Mouse (Mus musculus): ENCODE measurements at regions not wholly inside any gene's neighbourhood (a gene's known extent, or its start where the extent isn't known, plus 50 kb on each side); places are given as distances from the start of the nearest gene placed in this dataset.

GRCm38 (mm10) chr13:28898900-28899299, 54.6 kb downstream of the Sox4 start:
- H3K4me3 ChIP-seq, result no peak overlapping the region

GRCm38 (mm10) chr13:28892896-28893295, 60.6 kb downstream of the Sox4 start:
- intact Hi-C loops (cut with DNase I), result no loop called here
- no peak for TF ChIP-seq CTCF (IDR thresholded peaks at IDR 0.05)
- Histone ChIP-seq H3K4me3 (no peak overlapping the region), H3K27ac (no peak overlapping the region)
- DNase-seq (ENCODE audit: extremely low spot score in 1 of 2, low spot score in 2 of 2), result no peak

More at GRCm38 (mm10) chr13:28898900-28899299, 54.6 kb downstream of the Sox4 start:
- TF ChIP-seq CTCF (IDR thresholded peaks at IDR 0.05), result no peak
- H3K27ac ChIP-seq, result no peak overlapping the region
- DNase-seq (ENCODE audit: extremely low spot score in 1 of 2, low spot score in 2 of 2), result no peak
- intact Hi-C loops (cut with DNase I), result no loop called here

GRCm38 (mm10) chr13:28887098-28887497, 66.4 kb downstream of the Sox4 start:
- DNase-seq (ENCODE audit: extremely low spot score in 1 of 2, low spot score in 2 of 2), result no peak
- intact Hi-C loops (cut with DNase I), result no loop called here
- no peak overlapping the region for H3K27ac ChIP-seq
- H3K4me3 ChIP-seq, result no peak overlapping the region
- no peak for TF ChIP-seq CTCF (IDR thresholded peaks at IDR 0.05)

- H3K4me3 ChIP-seq, result no peak overlapping the region
- intact Hi-C loops (cut with DNase I), result no loop called here
- DNase-seq (ENCODE audit: extremely low spot score in 1 of 2, low spot score in 2 of 2), result no peak
- TF ChIP-seq CTCF (IDR thresholded peaks at IDR 0.05), result no peak; the same call in 1 of the 2 replicates
- no peak overlapping the region for H3K27ac ChIP-seq
Measured at GRCm38 (mm10) chr13:28886691-28887090, 66.8 kb downstream of the Sox4 start.

- H3K4me3 ChIP-seq, result peak overlapping the region; percentile 46
- TF ChIP-seq CTCF (IDR thresholded peaks at IDR 0.05), result no peak
- intact Hi-C loops (cut with DNase I), result no loop called here
- H3K27ac ChIP-seq, result no peak overlapping the region
- no peak for DNase-seq (ENCODE audit: extremely low spot score in 1 of 2, low spot score in 2 of 2)
Measured at GRCm38 (mm10) chr13:28885083-28886037, 68.2 kb downstream of the Sox4 start.

- TF ChIP-seq CTCF (IDR thresholded peaks at IDR 0.05), result no peak
- peak overlapping the region; percentile 46 for H3K4me3 ChIP-seq
- intact Hi-C loops (cut with DNase I), result no loop called here
- no peak overlapping the region for H3K27ac ChIP-seq
- DNase-seq (ENCODE audit: extremely low spot score in 1 of 2, low spot score in 2 of 2), result no peak
Measured at GRCm38 (mm10) chr13:28884191-28884820, 69.2 kb downstream of the Sox4 start.

GRCm38 (mm10) chr13:28883398-28883797, 70.1 kb downstream of the Sox4 start:
- H3K4me3 ChIP-seq, result no peak overlapping the region

GRCm38 (mm10) chr13:28880888-28881287, 72.6 kb downstream of the Sox4 start:
- no peak for DNase-seq (ENCODE audit: extremely low spot score in 1 of 2, low spot score in 2 of 2)
- no peak for TF ChIP-seq CTCF (IDR thresholded peaks at IDR 0.05)
- no peak overlapping the region for H3K4me3 ChIP-seq
- intact Hi-C loops (cut with DNase I), result no loop called here
- no peak overlapping the region for H3K27ac ChIP-seq

More at GRCm38 (mm10) chr13:28883398-28883797, 70.1 kb downstream of the Sox4 start:
- no peak overlapping the region for H3K27ac ChIP-seq
- no peak for TF ChIP-seq CTCF (IDR thresholded peaks at IDR 0.05)
- no peak for DNase-seq (ENCODE audit: extremely low spot score in 1 of 2, low spot score in 2 of 2)
- intact Hi-C loops (cut with DNase I), result no loop called here

GRCm38 (mm10) chr13:28878692-28879091, 74.8 kb downstream of the Sox4 start:
- no peak for DNase-seq (ENCODE audit: extremely low spot score in 1 of 2, low spot score in 2 of 2)
- Histone ChIP-seq H3K27ac (no peak overlapping the region), H3K4me3 (no peak overlapping the region)
- no peak for TF ChIP-seq CTCF (IDR thresholded peaks at IDR 0.05)
- intact Hi-C loops (cut with DNase I), result no loop called here

GRCm38 (mm10) chr13:28876771-28877170, 76.7 kb downstream of the Sox4 start:
- intact Hi-C loops (cut with DNase I), result no loop called here
- no peak for TF ChIP-seq CTCF (IDR thresholded peaks at IDR 0.05)
- H3K4me3 ChIP-seq, result no peak overlapping the region
- DNase-seq (ENCODE audit: extremely low spot score in 1 of 2, low spot score in 2 of 2), result no peak
- H3K27ac ChIP-seq, result no peak overlapping the region

- Histone ChIP-seq H3K27ac (no peak overlapping the region), H3K4me3 (no peak overlapping the region)
- intact Hi-C loops (cut with DNase I), result no loop called here
- TF ChIP-seq CTCF (IDR thresholded peaks at IDR 0.05), result no peak
- DNase-seq (ENCODE audit: extremely low spot score in 1 of 2, low spot score in 2 of 2), result no peak
Measured at GRCm38 (mm10) chr13:28870681-28871080, 82.8 kb downstream of the Sox4 start.

- no peak for DNase-seq (ENCODE audit: extremely low spot score in 1 of 2, low spot score in 2 of 2)
- intact Hi-C loops (cut with DNase I), result no loop called here
- Histone ChIP-seq H3K27ac (no peak overlapping the region), H3K4me3 (no peak overlapping the region)
- TF ChIP-seq CTCF (IDR thresholded peaks at IDR 0.05), result no peak
Measured at GRCm38 (mm10) chr13:28867210-28867609, 86.3 kb downstream of the Sox4 start.

Measured in left cerebral cortex, adult 2 months (tissue).